Mouse (Mus musculus) urinary bladder, postnatal 0 days (tissue): ENCODE measurements around the gene Ccdc74a. TPM values are rescaled to one million over a fixed set of nuclear protein-coding genes. Genes with fewer than 3 reads are reported as not detected.

Experiments
- polyA plus RNA-seq: library from polyadenylated mRNA; unstranded; fragments of >200 nt; fragmentation: Nextera tagmentation; extraction: Ambion mirVana; gene quantifications from 2 replicates; pipeline ENCODE4 v1.2.1, GENCODE M21; 2015

Gene Ccdc74a
- polyA plus RNA-seq = 3.1 and 4.2 TPM in 2 replicates

GRCm38 (mm10) chr16:17646310-17647114, at the start of gene Ccdc74a:
Gene Ccdc74a (plus strand): TSS chr16:17646470.

GRCm38 (mm10) chr16:17619198-17620105, 26.8 kb upstream of the Ccdc74a start, which contains the start of gene Smpd4:
Gene Smpd4 (plus strand): TSS chr16:17619354.

Other genes starting within 250 kb of the Ccdc74a start
- 12.3 and 13.3 TPM in 2 replicates for gene Snap29, start 240.5 kb upstream of the Ccdc74a start, polyA plus RNA-seq
- 17.7 and 19.5 TPM in 2 replicates for gene Pi4ka, start 240.2 kb upstream of the Ccdc74a start, polyA plus RNA-seq
- 30.0 and 30.1 TPM in 2 replicates for gene Crkl, start 194.5 kb upstream of the Ccdc74a start, polyA plus RNA-seq
- gene Aifm3, start 156.9 kb upstream of the Ccdc74a start, polyA plus RNA-seq = 0.06 and 0.08 TPM in 2 replicates
- gene Lztr1, start 137.8 kb upstream of the Ccdc74a start, polyA plus RNA-seq = 35.7 and 35.8 TPM in 2 replicates
- 43.0 and 44.5 TPM in 2 replicates for gene Thap7, start 115.3 kb upstream of the Ccdc74a start, polyA plus RNA-seq
- 0.07 and 0.10 TPM in 2 replicates for gene Lrrc74b, start 85.2 kb upstream of the Ccdc74a start, polyA plus RNA-seq
- 1.2 and 1.5 TPM in 2 replicates for gene P2rx6, start 84.6 kb upstream of the Ccdc74a start, polyA plus RNA-seq
- 8.8 and 9.6 TPM in 2 replicates for gene Slc7a4, start 63.3 kb upstream of the Ccdc74a start, polyA plus RNA-seq
- gene Smpd4, start 27.1 kb upstream of the Ccdc74a start, polyA plus RNA-seq = 9.0 and 9.5 TPM in 2 replicates
- 31.4 and 35.8 TPM in 2 replicates for gene Med15, start 86.4 kb downstream of the Ccdc74a start, polyA plus RNA-seq
- gene Klhl22, start 113.1 kb downstream of the Ccdc74a start, polyA plus RNA-seq = 28.1 and 30.7 TPM in 2 replicates
- gene Scarf2, start 150.8 kb downstream of the Ccdc74a start, polyA plus RNA-seq = 9.4 and 11.1 TPM in 2 replicates
- not detected in 2 replicates for gene B830017H08Rik, start 186.7 kb downstream of the Ccdc74a start, polyA plus RNA-seq
- gene Car15, start 191.9 kb downstream of the Ccdc74a start, polyA plus RNA-seq = 0.59 and 1.1 TPM in 2 replicates
- gene Gm20518, start 245.2 kb downstream of the Ccdc74a start, polyA plus RNA-seq = 0.08 TPM in 1 of 2 replicates, not detected in the other
- 0.04 TPM in 1 of 2 replicates, not detected in the other for gene Tssk1, start 247.8 kb downstream of the Ccdc74a start, polyA plus RNA-seq